Mouse (Mus musculus): ENCODE measurements around the gene Elob.

Gene Elob

DNA sequence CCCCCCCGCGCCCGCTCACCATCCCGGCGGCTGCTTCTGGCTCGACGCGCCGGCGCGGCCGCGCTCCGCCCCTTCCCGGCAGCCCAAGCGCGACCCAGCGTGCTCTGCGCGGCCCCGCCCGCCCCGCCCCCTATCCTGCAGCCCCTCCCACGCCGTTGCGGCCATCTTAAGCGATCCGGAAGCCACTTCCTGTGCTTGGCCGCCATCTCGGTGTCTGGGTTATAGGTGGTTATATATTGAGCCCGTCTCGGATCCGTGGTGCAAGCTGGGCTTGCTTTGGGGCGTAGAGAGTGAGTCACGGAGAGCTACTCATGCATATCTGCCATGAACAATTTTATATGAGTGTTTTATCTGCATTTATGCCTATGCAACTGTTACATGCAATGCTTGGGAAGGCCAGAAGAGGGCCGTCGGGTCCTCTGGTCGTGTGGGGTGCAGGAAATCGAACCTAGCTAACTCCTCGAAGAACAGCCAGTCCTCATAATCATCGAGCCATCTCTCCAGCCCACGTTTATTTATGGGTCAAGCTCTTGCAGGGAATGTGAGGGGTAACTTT is at the start of gene Elob:
TSS of gene Elob (minus strand) at position 73 of the 556 bp plus-strand sequence.
- POLR2A ChIA-PET: interaction anchor here (0.6 to 27.3 kb wide), 47 partner anchors 8 to 585 kb away, joined by 3 to 622 read pairs (median 4); partner anchors contain the start of genes Prss32 (in 3 of the 4), Prss41 (in 3 of the 4), Srrm2 (in 2 of the 4) and Ccnf (in 1 of the 4)

DNA sequence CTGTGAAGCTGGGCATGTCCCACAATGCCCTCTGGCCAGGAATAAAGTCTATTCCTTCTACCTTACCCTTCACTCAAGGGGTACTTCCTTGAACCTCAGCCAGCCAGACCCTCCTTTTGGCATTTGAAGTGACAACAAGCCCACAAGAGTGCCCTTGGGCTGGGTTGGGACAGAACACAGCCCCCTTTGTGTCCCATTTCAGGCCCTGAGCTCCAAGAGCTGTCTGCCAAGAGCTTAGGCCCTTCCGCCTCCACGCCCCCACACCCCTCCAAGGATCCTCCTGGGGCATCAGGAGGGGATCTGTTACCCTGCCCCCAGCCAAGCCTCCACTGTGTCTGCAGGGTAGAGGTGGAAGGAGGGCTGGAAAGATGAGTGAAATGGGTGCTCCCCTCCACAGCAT is 48.2 kb upstream of the Elob start:
- CTCF ChIA-PET: interaction anchor here in 2 of 4 experiments (0.5 to 1.3 kb wide), 4 partner anchors 33 to 184 kb away, joined by 3 to 6 read pairs (median 4); partner anchors contain the start of genes Prss32 (in 2 of the 2) and Prss41 (in 1 of the 2)
- POLR2A ChIA-PET: interaction anchor here in 2 of 4 experiments (0.5 to 1.5 kb wide), 3 partner anchors 8 to 166 kb away, joined by 3 to 4 read pairs (median 4); no protein-coding TSS in a partner anchor

More for the DNA sequence above, at the start of gene Elob:
- CTCF ChIA-PET: interaction anchor here (0.6 to 7.8 kb wide), 21 partner anchors 13 to 165 kb away, joined by 3 to 112 read pairs (median 4); partner anchors contain the start of genes Prss32 (in 4 of the 4), Prss41 (in 4 of the 4) and Kremen2 (in 1 of the 4)

DNA sequence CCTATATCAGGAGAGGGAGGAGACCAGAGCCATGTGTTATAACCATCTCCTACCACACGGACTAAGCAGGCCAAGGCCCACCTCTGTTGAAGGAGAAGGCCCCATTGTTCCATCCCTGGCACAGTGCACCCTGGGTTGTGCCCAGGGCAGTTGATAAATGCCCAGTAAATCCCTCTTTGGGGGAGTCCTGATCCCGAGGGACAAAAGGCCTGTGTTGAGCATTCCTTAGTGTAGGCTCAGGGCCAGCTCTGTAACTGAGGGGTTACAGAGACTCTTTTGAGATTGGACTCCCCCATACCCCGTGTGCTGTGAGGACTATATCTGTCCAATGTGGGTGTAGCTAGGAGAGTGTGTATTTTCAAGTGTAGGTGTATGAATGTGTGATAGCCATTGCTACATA is 47.8 kb upstream of the Elob start:
- ChIA-PET POLR2A (interaction anchor here in 1 of 4 experiments (0.5 to 1.5 kb wide), 2 partner anchors 48 to 199 kb away, joined by 3 to 4 read pairs; no protein-coding TSS in a partner anchor), CTCF (interaction anchor here in 2 of 4 experiments (0.5 to 1.3 kb wide), 3 partner anchors 33 to 93 kb away, joined by 3 to 5 read pairs (median 3); partner anchors contain the start of genes Prss32 (in 2 of the 2) and Prss41 (in 1 of the 2))

DNA sequence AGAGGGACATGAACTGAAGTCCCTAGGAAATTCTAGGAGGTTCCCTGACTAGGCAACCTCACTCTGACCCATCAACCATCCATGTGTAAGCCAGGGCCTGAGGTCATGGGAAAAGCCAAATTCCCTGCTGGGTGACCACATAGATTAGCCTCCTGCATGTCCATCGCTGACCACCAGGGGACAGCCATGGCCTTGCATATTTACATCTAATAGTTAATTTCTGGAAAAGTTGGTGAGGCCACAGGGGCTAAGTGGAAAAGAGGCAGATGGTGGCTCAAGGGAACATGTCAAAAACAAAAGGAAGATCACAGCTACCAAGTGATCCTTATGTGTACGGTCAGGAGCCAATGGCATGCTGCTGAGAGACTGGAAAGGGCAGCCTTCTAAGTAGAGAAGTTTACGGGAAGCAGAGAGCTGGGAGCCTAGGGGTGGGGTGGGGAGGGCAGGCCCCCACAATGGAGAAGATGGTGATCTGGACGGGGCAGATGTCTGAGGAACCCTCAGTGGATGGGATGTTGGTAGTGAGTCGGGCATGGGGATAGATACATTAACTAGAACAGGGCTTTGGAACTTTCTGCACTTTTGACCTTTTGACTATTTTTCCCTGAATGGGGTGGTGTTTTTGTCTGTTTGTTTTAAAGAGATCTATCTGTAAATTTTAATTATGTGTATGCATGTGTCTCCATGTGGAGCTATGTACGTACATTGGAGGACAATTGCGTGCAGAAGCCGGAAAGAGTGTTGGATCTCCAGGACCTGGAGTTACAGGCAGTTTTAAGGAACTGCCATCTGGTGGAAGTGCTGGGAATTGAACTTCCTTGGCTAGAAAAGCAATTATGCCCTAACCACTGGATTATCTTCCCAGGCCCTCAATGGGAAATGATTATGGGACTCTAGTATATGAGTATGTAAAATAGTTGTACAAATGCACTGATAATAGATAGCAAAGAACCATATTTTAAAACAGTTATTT is 45.2 kb upstream of the Elob start:
- ChIA-PET POLR2A (interaction anchor here in 1 of 4 experiments (0.9 kb wide), 1 partner anchor 25 kb away, joined by 3 read pairs; no protein-coding TSS in a partner anchor), CTCF (interaction anchor here in 3 of 4 experiments (0.6 to 1.7 kb wide), 9 partner anchors 8 to 97 kb away, joined by 3 to 7 read pairs (median 3); partner anchors contain the start of genes Prss32 (in 2 of the 3) and Prss41 (in 2 of the 3))

DNA sequence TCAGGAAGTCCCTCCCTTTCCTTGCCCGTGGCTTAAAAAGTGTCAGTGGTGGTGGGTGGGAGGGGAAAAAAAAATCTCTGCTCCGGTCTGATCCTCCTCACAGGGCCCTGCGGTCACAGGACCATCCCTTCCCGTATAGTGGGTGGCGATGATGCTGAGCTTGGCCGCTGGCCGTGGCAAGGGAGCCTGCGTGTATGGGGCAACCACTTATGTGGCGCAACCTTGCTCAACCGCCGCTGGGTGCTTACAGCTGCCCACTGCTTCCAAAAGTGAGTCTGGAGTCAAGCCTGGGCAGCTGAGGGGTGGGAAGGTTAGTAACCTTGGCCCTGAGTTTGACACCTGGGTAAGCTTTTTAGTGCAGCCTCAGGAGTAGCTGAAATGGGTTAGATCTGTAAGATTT is 39.6 kb upstream of the Elob start:
- POLR2A ChIA-PET: interaction anchor here in 2 of 4 experiments (0.6 to 1.6 kb wide), 5 partner anchors 9 to 81 kb away, joined by 3 to 4 read pairs (median 3); no protein-coding TSS in a partner anchor
- CTCF ChIA-PET: interaction anchor here in 3 of 4 experiments (0.5 to 2.6 kb wide), 7 partner anchors 13 to 210 kb away, joined by 3 to 9 read pairs (median 3); no protein-coding TSS in a partner anchor

DNA sequence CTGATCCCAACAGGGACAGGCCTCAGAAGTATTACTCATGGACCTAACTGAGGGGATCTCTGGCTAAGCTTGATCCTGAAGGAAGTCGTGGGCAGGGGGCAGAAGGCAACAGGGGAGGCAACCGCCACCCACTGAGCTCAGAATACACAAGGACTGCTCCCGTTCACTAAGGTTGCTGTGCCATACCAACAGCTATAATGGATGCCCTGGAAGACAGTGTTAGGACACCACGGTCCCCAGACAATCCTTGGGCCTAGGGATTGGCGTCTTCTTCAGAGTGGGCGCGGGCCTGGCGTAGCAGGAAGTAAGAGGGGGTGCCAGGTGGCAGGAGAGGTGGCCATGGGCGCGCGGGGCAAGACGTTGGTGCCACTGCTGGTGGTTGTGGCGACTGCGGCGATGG is 38.8 kb upstream of the Elob start, which contains the start of gene Prss21:
TSS of gene Prss21 (plus strand) at position 301 of the 400 bp plus-strand sequence.
- ChIA-PET POLR2A (interaction anchor here in 2 of 4 experiments (0.9 to 1.6 kb wide), 3 partner anchors 9 to 80 kb away, joined by 3 to 5 read pairs (median 3); no protein-coding TSS in a partner anchor), CTCF (interaction anchor here in 2 of 4 experiments (0.9 to 1.4 kb wide), 5 partner anchors 11 to 126 kb away, joined by 3 to 4 read pairs (median 3); partner anchors contain the start of genes Prss32 (in 1 of the 2) and Prss41 (in 1 of the 2))

DNA sequence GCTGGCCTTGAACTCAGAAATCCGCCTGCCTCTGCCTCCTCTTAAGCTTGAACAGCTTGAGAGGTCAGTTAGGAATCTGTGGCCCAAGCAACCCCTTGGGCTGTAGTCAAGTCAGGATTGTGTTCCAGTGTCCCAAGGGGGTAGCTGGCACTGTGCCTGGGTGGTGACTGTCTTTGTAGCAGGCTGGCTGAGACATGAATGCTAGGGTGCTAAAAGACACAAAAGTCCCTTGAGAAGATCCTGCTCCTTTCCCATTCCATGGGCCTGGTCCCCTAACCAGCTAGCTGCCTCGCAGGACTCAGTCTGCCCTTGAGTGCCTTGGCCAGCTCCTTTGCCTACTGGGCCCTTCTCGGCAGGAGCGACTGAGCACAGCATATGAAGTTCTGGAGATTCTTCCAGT is 34.0 kb upstream of the Elob start:
- ChIA-PET CTCF (interaction anchor here in 3 of 4 experiments (0.6 to 2.0 kb wide), 3 partner anchors 9 to 106 kb away, joined by 3 to 7 read pairs (median 5); partner anchors contain the start of genes Prss32 (in 1 of the 3) and Prss41 (in 1 of the 3)), POLR2A (no interaction called here)

DNA sequence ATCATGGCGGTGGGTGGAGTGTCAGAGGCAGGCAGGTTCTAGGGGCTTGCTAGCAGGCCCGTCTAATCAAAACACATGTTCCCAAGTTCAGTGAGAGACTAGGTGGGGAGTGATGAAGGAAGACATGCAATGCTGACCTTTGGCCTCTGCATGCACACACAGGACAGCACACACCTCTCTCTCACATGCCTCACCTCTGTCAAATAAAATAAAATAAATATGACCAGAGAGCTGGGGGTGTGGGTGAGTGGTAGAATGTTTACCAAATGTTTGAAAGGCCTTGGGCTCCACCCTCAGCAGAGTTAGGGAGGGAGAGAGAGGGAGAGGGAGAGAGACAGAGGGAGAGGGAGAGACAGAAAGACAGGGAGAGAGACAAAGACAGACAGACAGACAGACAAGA is 29.0 kb upstream of the Elob start:
- POLR2A ChIA-PET: interaction anchor here in 2 of 4 experiments (0.9 to 1.0 kb wide), 2 partner anchors 14 to 104 kb away, joined by 3 read pairs; partner anchors contain the start of gene Prss41 (in 1 of the 2)
- CTCF ChIA-PET: interaction anchor here in 2 of 4 experiments (1.2 to 2.4 kb wide), 3 partner anchors 14 to 102 kb away, joined by 4 to 14 read pairs (median 8); partner anchors contain the start of genes Prss32 (in 2 of the 2) and Prss41 (in 2 of the 2)

DNA sequence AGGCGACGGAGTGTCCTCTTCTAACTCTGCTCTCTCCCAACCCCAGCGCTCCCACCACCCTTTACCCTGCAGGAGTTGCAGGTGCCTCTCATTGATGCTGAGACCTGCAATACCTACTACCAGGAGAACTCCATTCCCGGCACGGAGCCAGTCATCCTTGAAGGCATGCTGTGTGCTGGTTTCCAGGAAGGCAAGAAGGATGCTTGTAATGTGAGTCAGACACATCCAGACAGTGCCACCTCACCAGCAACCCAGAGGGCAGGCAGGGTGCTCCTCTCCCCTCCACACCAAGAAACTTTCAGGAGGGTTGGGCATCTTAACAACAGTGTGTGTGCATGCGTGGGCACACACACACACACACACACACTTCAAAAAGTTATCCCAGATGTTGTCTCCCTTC is 28.3 kb upstream of the Elob start:
- CTCF ChIA-PET: interaction anchor here in 1 of 4 experiments (0.9 to 7.4 kb wide), 4 partner anchors 10 to 105 kb away, joined by 3 to 78 read pairs (median 7); partner anchors contain the start of genes Prss21, Prss32 and Prss41
- POLR2A ChIA-PET: no interaction called here

DNA sequence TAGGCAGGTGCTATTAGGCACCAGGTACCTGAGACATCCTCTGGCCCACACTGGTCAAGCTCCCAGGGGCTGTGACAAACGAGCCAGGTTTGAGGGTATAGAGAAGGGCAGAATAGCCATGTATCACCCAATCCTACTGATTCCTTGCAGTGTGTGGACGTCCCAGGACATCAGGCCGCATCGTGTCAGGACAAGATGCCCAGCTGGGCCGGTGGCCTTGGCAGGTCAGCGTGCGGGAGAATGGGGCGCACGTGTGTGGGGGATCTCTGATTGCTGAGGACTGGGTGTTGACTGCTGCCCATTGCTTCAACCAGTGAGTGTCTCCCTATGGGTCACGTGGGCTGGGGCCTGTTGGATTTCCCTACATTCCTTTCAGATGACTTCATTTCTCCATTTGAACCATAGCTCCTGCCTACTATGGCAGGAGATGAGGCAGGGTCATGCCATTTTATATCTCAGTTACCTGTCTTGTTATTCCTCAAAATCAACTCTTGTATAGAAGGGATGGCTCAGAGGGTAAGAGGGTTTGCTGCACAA is 25.4 kb upstream of the Elob start:
- POLR2A ChIA-PET: interaction anchor here in 3 of 4 experiments (0.7 to 2.2 kb wide), 14 partner anchors 10 to 108 kb away, joined by 3 to 6 read pairs (median 4); partner anchors contain the start of genes Prss32 (in 1 of the 3) and Prss41 (in 1 of the 3)

DNA sequence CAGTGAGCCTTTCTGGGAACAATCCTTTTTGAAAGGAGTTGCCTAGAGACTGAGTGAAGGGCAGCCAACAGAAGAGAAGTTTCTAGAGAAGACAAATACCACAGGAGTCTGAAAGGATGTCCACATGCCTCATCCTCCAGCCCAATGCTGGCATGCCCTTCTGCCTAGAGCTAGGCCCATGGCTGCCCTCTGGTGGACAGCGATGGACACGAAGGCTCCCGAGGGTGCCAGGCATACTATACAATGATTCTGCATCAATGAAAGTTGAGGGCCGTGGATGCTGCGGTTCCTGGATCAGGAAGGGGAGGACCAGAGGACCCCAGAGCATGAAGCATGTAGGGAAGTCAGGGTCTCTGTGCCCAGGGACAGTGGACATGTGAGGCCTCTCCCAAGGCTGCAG is 24.4 kb upstream of the Elob start:
- POLR2A ChIA-PET: interaction anchor here (0.5 to 2.2 kb wide), 11 partner anchors 10 to 185 kb away, joined by 3 to 6 read pairs (median 4); partner anchors contain the start of genes Prss32 (in 2 of the 4) and Prss41 (in 2 of the 4)
- CTCF ChIA-PET: interaction anchor here (0.5 to 7.4 kb wide), 28 partner anchors 9 to 276 kb away, joined by 3 to 78 read pairs (median 5); partner anchors contain the start of genes Prss32 (in 4 of the 4), Prss41 (in 4 of the 4), Elob (in 1 of the 4) and Prss33 (in 1 of the 4)

More for the DNA sequence above, 25.4 kb upstream of the Elob start:
- CTCF ChIA-PET: interaction anchor here (0.5 to 7.4 kb wide), 27 partner anchors 9 to 275 kb away, joined by 3 to 78 read pairs (median 5); partner anchors contain the start of genes Prss32 (in 4 of the 4), Prss41 (in 4 of the 4), Elob (in 1 of the 4) and Prss33 (in 1 of the 4)

DNA sequence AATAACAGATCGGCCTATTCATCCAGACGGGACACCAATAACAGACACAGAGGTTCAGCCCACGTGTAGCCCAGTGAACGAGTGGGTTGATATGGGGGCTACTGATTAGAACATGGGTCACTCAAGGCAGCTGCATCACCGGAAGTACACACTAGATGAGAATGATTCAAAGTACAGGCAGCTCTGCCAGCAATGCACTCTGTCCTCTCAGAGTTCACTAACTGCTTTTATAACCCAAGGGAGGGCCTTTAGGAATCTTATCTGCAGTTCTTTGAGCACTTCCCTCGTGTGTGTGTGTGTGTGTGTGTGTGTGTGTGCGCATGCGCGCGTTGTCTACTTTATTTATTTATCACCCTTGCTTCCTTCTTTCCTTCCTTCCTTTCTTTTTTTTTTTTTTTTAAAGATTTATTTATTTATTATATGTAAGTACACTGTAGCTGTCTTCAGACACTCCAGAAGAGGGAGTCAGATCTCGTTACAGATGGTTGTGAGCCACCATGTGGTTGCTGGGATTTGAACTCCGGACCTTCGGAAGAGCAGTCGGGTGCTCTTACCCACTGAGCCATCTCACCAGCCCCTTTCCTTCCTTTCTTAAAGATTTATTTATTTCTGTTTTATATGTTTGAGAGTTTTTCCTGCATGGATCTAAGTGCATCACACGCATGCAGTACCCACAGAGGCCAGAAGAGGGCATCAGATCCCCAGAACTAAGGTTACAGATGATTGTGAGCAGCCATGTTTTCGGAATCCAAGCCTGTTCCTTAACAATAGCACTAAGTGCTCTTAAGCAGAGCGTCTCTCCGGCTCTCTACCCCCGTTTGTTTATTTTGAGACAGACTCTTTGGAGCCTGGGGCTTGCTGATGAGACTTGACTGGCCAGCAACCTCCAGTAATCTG is 22.2 kb upstream of the Elob start:
- CTCF ChIA-PET: interaction anchor here (0.6 to 7.4 kb wide), 22 partner anchors 7 to 812 kb away, joined by 3 to 78 read pairs (median 4); partner anchors contain the start of genes Elob (in 1 of the 4), Prss32 (in 1 of the 4), Prss33 (in 1 of the 4) and Prss41 (in 1 of the 4)

DNA sequence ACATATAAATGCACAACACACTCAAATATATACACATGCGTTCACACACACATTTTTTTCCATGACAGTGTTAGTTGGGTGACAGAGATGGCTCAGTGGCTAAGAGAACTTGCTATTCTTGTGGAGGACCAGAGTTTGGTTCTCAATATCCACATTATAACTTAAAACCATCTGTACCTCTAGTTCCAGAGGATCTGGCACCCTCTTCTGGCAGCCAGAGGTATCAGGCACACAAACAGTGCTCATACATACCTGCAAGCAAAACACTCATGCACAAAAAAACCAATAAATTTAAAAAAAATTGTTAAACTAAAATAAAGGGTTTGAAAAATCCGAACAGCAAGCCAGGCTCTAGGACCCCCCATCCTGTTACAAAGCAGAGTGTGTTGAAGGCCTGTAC is 21.1 kb upstream of the Elob start:
- CTCF ChIA-PET: interaction anchor here in 3 of 4 experiments (1.0 to 7.4 kb wide), 5 partner anchors 21 to 112 kb away, joined by 3 to 78 read pairs (median 8); partner anchors contain the start of gene Elob (in 1 of the 3)
- POLR2A ChIA-PET: interaction anchor here in 2 of 4 experiments (0.6 to 1.9 kb wide), 5 partner anchors 9 to 77 kb away, joined by 3 to 4 read pairs (median 3); no protein-coding TSS in a partner anchor

More for the DNA sequence above, 22.2 kb upstream of the Elob start:
- POLR2A ChIA-PET: interaction anchor here in 3 of 4 experiments (0.6 to 0.9 kb wide), 4 partner anchors 32 to 180 kb away, joined by 3 to 4 read pairs (median 3); partner anchors contain the start of gene Pkmyt1 (in 1 of the 3)

DNA sequence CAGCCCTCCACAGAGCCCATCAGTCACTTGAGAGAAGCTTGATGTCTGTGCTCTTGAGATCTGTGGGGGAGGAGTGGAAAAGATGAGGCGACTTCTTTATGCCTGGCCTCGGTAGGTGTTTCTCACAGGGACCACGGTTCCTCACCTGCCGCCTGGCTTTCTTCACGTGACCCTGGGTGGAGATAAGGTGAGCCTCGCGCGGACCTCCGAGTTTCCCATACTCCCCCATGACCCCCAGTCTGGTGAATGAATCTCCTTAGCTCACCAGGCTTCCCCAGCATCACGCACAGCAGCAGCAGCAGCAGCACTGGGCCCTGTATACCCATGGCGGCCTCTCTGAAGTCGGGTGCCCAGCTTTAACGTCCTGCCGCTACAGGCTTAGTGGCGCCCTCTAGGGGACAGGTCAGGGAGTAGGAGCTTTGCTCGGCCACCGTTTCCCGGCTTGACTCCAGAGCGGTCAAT is 14.9 kb upstream of the Elob start, which contains the start of the genes Prss32 and Prss41:
TSS of gene Prss32 (plus strand) at position 44 of the 462 bp plus-strand sequence.
TSS of gene Prss41 (minus strand) at position 361 of the 462 bp plus-strand sequence.
- ChIA-PET CTCF (interaction anchor here (0.5 to 4.4 kb wide), 157 partner anchors 8 to 597 kb away, joined by 3 to 112 read pairs (median 4); partner anchors contain the start of genes Elob (in 4 of the 4), Prss33 (in 3 of the 4), Flywch2 (in 2 of the 4) and Pkmyt1 (in 2 of the 4)), POLR2A (interaction anchor here (0.6 to 7.4 kb wide), 60 partner anchors 10 to 611 kb away, joined by 3 to 81 read pairs (median 3); partner anchors contain the start of genes Elob (in 2 of the 4), Paqr4 (in 2 of the 4), Ccnf (in 1 of the 4) and Pkmyt1 (in 1 of the 4))

Data from embryonic stem cell, embryonic (primary cell).